Mouse (Mus musculus) ES-E14 (cell line): ENCODE data around the gene Erlin1.

Source experiments
- CHD2 ChIP-seq: IDR thresholded peaks from 2 replicates; pipeline ENCODE4 v1.6.1; 2014; ENCODE audit warnings: mild to moderate bottlenecking, low read depth, low read length, inconsistent platforms
- ZC3H11A ChIP-seq: IDR thresholded peaks from 2 replicates; pipeline ENCODE4 v1.6.1; 2012; ENCODE audit warnings: low read depth, mild to moderate bottlenecking, inconsistent platforms, low read length, borderline replicate concordance
- ZNF384 ChIP-seq: IDR thresholded peaks from 2 replicates; pipeline ENCODE4 v1.6.1; 2012; ENCODE audit warnings: low read depth, low read length, inconsistent platforms

GRCm38 (mm10) chr19:44000061-44000460 lies 69.5 kb downstream of the Erlin1 start:
- TF ChIP-seq ZC3H11A, result no peak
- no peak for TF ChIP-seq ZNF384
- no peak for TF ChIP-seq CHD2
